Mouse (Mus musculus): ENCODE data around the gene Prr19. TPM values are rescaled to one million over a fixed set of nuclear protein-coding genes. Genes with fewer than 3 reads are reported as not detected.

Prr19 gene
- total and polyA plus RNA-seq, 2 experiments from 2014 or later, result 2.5 to 7.0 TPM

GRCm38 (mm10) chr7:25281734-25282601, 19.2 kb upstream of the Prr19 start:
- Histone ChIP-seq H3K27me3 (ENCODE audit: insufficient read depth, low read length) (no peaks in the 10 kb centered on the region), H3K4me3 (ENCODE audit: low read depth, low read length) (peak overlapping the region; percentile 75), H3K9me3 (ENCODE audit: low read length) (no peaks in the 10 kb centered on the region), H3K27ac (ENCODE audit: low read depth, low read length) (peak overlapping the region; percentile 99), H3K36me3 (ENCODE audit: insufficient read depth, low read length) (peaks cover 22% of the 10 kb centered on the region), H3K9ac (replicated peaks; ENCODE audit: low read length, poor library complexity, severe bottlenecking) (peak overlapping the region; percentile 72), H3K4me1 (ENCODE audit: insufficient read depth, low read length) (peaks cover 46% of the 10 kb centered on the region), H3K4me2 (ENCODE audit: low read depth, low read length, poor library complexity, severe bottlenecking) (peak overlapping the region; percentile 89)
- TF ChIP-seq CTCF (IDR thresholded peaks at IDR 0.05), result no peak
- 3% methylated on average over 46 of the region's 108 CpGs for WGBS
- DNase-seq (ENCODE audit: low spot score), result peak; percentile 97
- peak; percentile 79 for ATAC-seq (ENCODE audit: low FRiP score)

GRCm38 (mm10) chr7:25282731-25283211, 18.4 kb upstream of the Prr19 start:
- no peak for ATAC-seq (ENCODE audit: low FRiP score)
- H3K9ac ChIP-seq (replicated peaks; ENCODE audit: low read length, poor library complexity, severe bottlenecking), result peak overlapping the region; percentile 72
- peak overlapping the region; percentile 89 for H3K4me2 ChIP-seq (ENCODE audit: low read depth, low read length, poor library complexity, severe bottlenecking)
- H3K9me3 ChIP-seq (ENCODE audit: low read length), result no peaks in the 10 kb centered on the region
- H3K27me3 ChIP-seq (ENCODE audit: insufficient read depth, low read length), result no peaks in the 10 kb centered on the region
- H3K4me3 ChIP-seq (ENCODE audit: low read depth, low read length), result peak overlapping the region; percentile 75
- peak; percentile 64 for DNase-seq (ENCODE audit: low spot score)
- peak overlapping the region; percentile 99 for H3K27ac ChIP-seq (ENCODE audit: low read depth, low read length)
- TF ChIP-seq CTCF (IDR thresholded peaks at IDR 0.05), result no peak
- H3K4me1 ChIP-seq (ENCODE audit: insufficient read depth, low read length), result peaks cover 42% of the 10 kb centered on the region
- peaks cover 30% of the 10 kb centered on the region for H3K36me3 ChIP-seq (ENCODE audit: insufficient read depth, low read length)
- under 1% methylated on average over 26 of the region's 36 CpGs for WGBS

- WGBS, result 11% methylated on average over 5 of the region's 5 CpGs
- no peaks in the 10 kb centered on the region for H3K9me3 ChIP-seq (ENCODE audit: low read length)
- ATAC-seq (ENCODE audit: low FRiP score) (no peak), DNase-seq (ENCODE audit: low spot score) (no peak)
- TF ChIP-seq CTCF (IDR thresholded peaks at IDR 0.05), result no peak
- H3K4me1 ChIP-seq (ENCODE audit: insufficient read depth, low read length), result peaks cover 40% of the 10 kb centered on the region
- H3K4me2 ChIP-seq (ENCODE audit: low read depth, low read length, poor library complexity, severe bottlenecking), result peak overlapping the region; percentile 89
- no peaks in the 10 kb centered on the region for H3K27me3 ChIP-seq (ENCODE audit: insufficient read depth, low read length)
- H3K36me3 ChIP-seq (ENCODE audit: insufficient read depth, low read length), result peaks cover 39% of the 10 kb centered on the region
- H3K4me3 ChIP-seq (ENCODE audit: low read depth, low read length), result peak overlapping the region; percentile 75
- peak overlapping the region; percentile 72 for H3K9ac ChIP-seq (replicated peaks; ENCODE audit: low read length, poor library complexity, severe bottlenecking)
- peak overlapping the region; percentile 99; the same call in 1 of the 2 replicates for H3K27ac ChIP-seq (ENCODE audit: low read depth, low read length)
Measured at GRCm38 (mm10) chr7:25283637-25284036, 17.6 kb upstream of the Prr19 start.

- no peaks in the 10 kb centered on the region for H3K27me3 ChIP-seq (ENCODE audit: insufficient read depth, low read length)
- no peak for TF ChIP-seq CTCF (IDR thresholded peaks at IDR 0.05)
- peak overlapping the region; percentile 72; the same call in 1 of the 2 replicates for H3K9ac ChIP-seq (replicated peaks; ENCODE audit: low read length, poor library complexity, severe bottlenecking)
- H3K27ac ChIP-seq (ENCODE audit: low read depth, low read length), result 0 out of 2 replicates have a peak overlapping the region, but pooled peaks have one; percentile 3
- H3K4me1 ChIP-seq (ENCODE audit: insufficient read depth, low read length), result peaks cover 40% of the 10 kb centered on the region
- H3K9me3 ChIP-seq (ENCODE audit: low read length), result no peaks in the 10 kb centered on the region
- ATAC-seq (ENCODE audit: low FRiP score) (no peak), DNase-seq (ENCODE audit: low spot score) (no peak)
- 72% methylated on average over 2 of the region's 2 CpGs for WGBS
- peak overlapping the region; percentile 75 for H3K4me3 ChIP-seq (ENCODE audit: low read depth, low read length)
- peaks cover 44% of the 10 kb centered on the region for H3K36me3 ChIP-seq (ENCODE audit: insufficient read depth, low read length)
- H3K4me2 ChIP-seq (ENCODE audit: low read depth, low read length, poor library complexity, severe bottlenecking), result peak overlapping the region; percentile 89
Measured at GRCm38 (mm10) chr7:25284171-25284570, 17.0 kb upstream of the Prr19 start.

GRCm38 (mm10) chr7:25284766-25285165, 16.4 kb upstream of the Prr19 start:
- TF ChIP-seq CTCF (IDR thresholded peaks at IDR 0.05), result no peak
- H3K4me1 ChIP-seq (ENCODE audit: insufficient read depth, low read length), result peaks cover 35% of the 10 kb centered on the region
- WGBS, result 62% methylated on average over 5 of the region's 5 CpGs
- no peaks in the 10 kb centered on the region for H3K9me3 ChIP-seq (ENCODE audit: low read length)
- H3K27me3 ChIP-seq (ENCODE audit: insufficient read depth, low read length), result no peaks in the 10 kb centered on the region
- H3K4me3 ChIP-seq (ENCODE audit: low read depth, low read length), result no peak overlapping the region
- peaks cover 50% of the 10 kb centered on the region for H3K36me3 ChIP-seq (ENCODE audit: insufficient read depth, low read length)
- 0 out of 2 replicates have a peak overlapping the region, but pooled peaks have one; percentile 72 for H3K9ac ChIP-seq (replicated peaks; ENCODE audit: low read length, poor library complexity, severe bottlenecking)
- DNase-seq (ENCODE audit: low spot score), result no peak
- H3K4me2 ChIP-seq (ENCODE audit: low read depth, low read length, poor library complexity, severe bottlenecking), result peak overlapping the region; percentile 89; the same call in 1 of the 2 replicates
- no peak for ATAC-seq (ENCODE audit: low FRiP score)
- no peak overlapping the region for H3K27ac ChIP-seq (ENCODE audit: low read depth, low read length)
